Mouse (Mus musculus) CH12.LX (cell line): ENCODE results near the gene Pepd. TPM values are rescaled to one million over a fixed set of nuclear protein-coding genes. Genes with fewer than 3 reads are reported as not detected.

Experiments
- DNase-seq: peaks from one replicate; pipeline ENCODE4 v3.0.0-alpha.2; 2013; ENCODE audit errors: extremely low read depth
- H3K27ac ChIP-seq: 2 replicates; pipeline ENCODE4 v1.5.1; 2012; ENCODE audit warnings: low read depth, mild to moderate bottlenecking, control low read depth, moderate library complexity; ENCODE audit not compliant: insufficient read depth
- H3K27me3 ChIP-seq: replicated peaks from 2 replicates; pipeline ENCODE3; 2012; ENCODE audit warnings: inconsistent platforms
- H3K36me3 ChIP-seq, 2 experiments: replicated peaks in 1 of 2; 2 replicates each; pipeline versions ENCODE3 to v1.6.1; 2012; ENCODE audit warnings: inconsistent platforms in 1 of 2, low read length in 1 of 2, mild to moderate bottlenecking in 1 of 2, mixed read lengths in 1 of 2, moderate library complexity in 1 of 2; ENCODE audit not compliant: control insufficient read depth in 1 of 2, insufficient read depth in 1 of 2
- H3K4me1 ChIP-seq, 2 experiments: 2 replicates each; pipeline ENCODE4 v1.6.1; 2012; ENCODE audit warnings: inconsistent platforms in 1 of 2, moderate library complexity in 1 of 2; ENCODE audit not compliant: insufficient read depth in 2 of 2, control insufficient read depth in 1 of 2
- H3K4me2 ChIP-seq: 2 replicates; pipeline ENCODE4 v1.6.1; 2012; ENCODE audit warnings: low read depth, mild to moderate bottlenecking, control low read depth; ENCODE audit not compliant: poor library complexity, insufficient read depth, severe bottlenecking
- H3K4me3 ChIP-seq, 3 experiments: fragments of 150-350 bp in 1 of 3; sonication (generic) in 1 of 3; replicated peaks in 1 of 3; 2 replicates each; pipeline versions ENCODE3 to v1.5.1; 2011 to 2012; ENCODE audit warnings: low read depth in 2 of 3, low read length in 2 of 3, mild to moderate bottlenecking in 2 of 3, moderate library complexity in 2 of 3, control low read depth in 1 of 3, improper control_type of control experiment in 1 of 3, inconsistent platforms in 1 of 3, mixed read lengths in 1 of 3; ENCODE audit not compliant: poor library complexity in 1 of 3
- H3K79me2 ChIP-seq: replicated peaks from 2 replicates; pipeline ENCODE4 v1.6.1; 2012; ENCODE audit warnings: mild to moderate bottlenecking, moderate library complexity; ENCODE audit not compliant: control insufficient read depth, poor library complexity, insufficient read depth, severe bottlenecking; ENCODE audit errors: extremely low read depth
- H3K9ac ChIP-seq: 2 replicates; pipeline ENCODE4 v1.6.1; 2012; ENCODE audit warnings: low read depth, mild to moderate bottlenecking, control low read depth, moderate library complexity; ENCODE audit not compliant: insufficient read depth
- H3K9me3 ChIP-seq: replicated peaks from 2 replicates; pipeline ENCODE3; 2012; ENCODE audit warnings: low read length, inconsistent platforms, mixed read lengths
- CTCF ChIP-seq, 2 experiments: IDR thresholded peaks in 1 of 2; conservative IDR thresholded peaks in 1 of 2; 2 replicates each; pipeline ENCODE4 v1.5.1; 2011 to 2012; ENCODE audit warnings: low read depth in 2 of 2, low read length in 2 of 2, improper control_type of control experiment in 1 of 2, inconsistent platforms in 1 of 2, mild to moderate bottlenecking in 1 of 2, moderate library complexity in 1 of 2
- E2F4 ChIP-seq: IDR thresholded peaks from 2 replicates; pipeline ENCODE4 v1.6.1; 2011; ENCODE audit warnings: low read depth, low read length, improper control_type of control experiment; ENCODE audit not compliant: insufficient replicate concordance
- ELF1 ChIP-seq: IDR thresholded peaks from 2 replicates; pipeline ENCODE4 v1.6.1; 2014; ENCODE audit warnings: low read depth, mild to moderate bottlenecking, inconsistent platforms, low read length, improper control_type of control experiment
- EP300 ChIP-seq: IDR thresholded peaks from 2 replicates; pipeline ENCODE4 v1.6.1; 2011; ENCODE audit warnings: low read length, improper control_type of control experiment
- ETS1 ChIP-seq: conservative IDR thresholded peaks from 2 replicates; pipeline ENCODE4 v1.6.1; 2012; ENCODE audit warnings: low read depth, mild to moderate bottlenecking, inconsistent platforms, low read length, improper control_type of control experiment, moderate library complexity
- GABPA ChIP-seq: IDR thresholded peaks from 2 replicates; pipeline ENCODE4 v1.6.1; 2012; ENCODE audit warnings: low read depth, low read length, improper control_type of control experiment, inconsistent platforms; ENCODE audit not compliant: insufficient replicate concordance
- HCFC1 ChIP-seq: IDR thresholded peaks from 2 replicates; pipeline ENCODE4 v1.6.1; 2012; ENCODE audit warnings: low read depth, mild to moderate bottlenecking, inconsistent platforms, low read length, improper control_type of control experiment
- JUN ChIP-seq: IDR thresholded peaks from 2 replicates; pipeline ENCODE4 v1.6.1; 2011; ENCODE audit warnings: low read depth, mild to moderate bottlenecking, low read length, improper control_type of control experiment, moderate library complexity; ENCODE audit not compliant: insufficient read depth
- JUND ChIP-seq: conservative IDR thresholded peaks from 2 replicates; pipeline ENCODE4 v1.6.1; 2011; ENCODE audit warnings: low read depth, low read length, improper control_type of control experiment
- MAX ChIP-seq: IDR thresholded peaks from 2 replicates; pipeline ENCODE4 v1.6.1; 2011; ENCODE audit warnings: low read length, improper control_type of control experiment
- NELFE ChIP-seq: IDR thresholded peaks from 2 replicates; pipeline ENCODE4 v1.6.1; 2011; ENCODE audit warnings: low read depth, low read length, improper control_type of control experiment
- NRF1 ChIP-seq: IDR thresholded peaks from 2 replicates; pipeline ENCODE4 v1.6.1; 2014; ENCODE audit warnings: low read depth, mild to moderate bottlenecking, inconsistent platforms, low read length, improper control_type of control experiment, moderate library complexity
- POLR2AphosphoS2 ChIP-seq: IDR thresholded peaks from 2 replicates; pipeline ENCODE4 v1.6.1; 2011; ENCODE audit warnings: low read depth, low read length, improper control_type of control experiment
- RAD21 ChIP-seq: IDR thresholded peaks from 2 replicates; pipeline ENCODE4 v1.6.1; 2011; ENCODE audit warnings: low read depth, mild to moderate bottlenecking, low read length, improper control_type of control experiment, moderate library complexity
- SMC3 ChIP-seq: IDR thresholded peaks from 2 replicates; pipeline ENCODE4 v1.6.1; 2011; ENCODE audit warnings: low read depth, low read length, improper control_type of control experiment
- TBP ChIP-seq: conservative IDR thresholded peaks from 2 replicates; pipeline ENCODE4 v1.6.1; 2011; ENCODE audit warnings: low read depth, low read length, improper control_type of control experiment
- ZC3H11A ChIP-seq: IDR thresholded peaks from 2 replicates; pipeline ENCODE4 v1.6.1; 2012; ENCODE audit warnings: low read depth, mild to moderate bottlenecking, inconsistent platforms, low read length, improper control_type of control experiment
- ZKSCAN1 ChIP-seq: IDR thresholded peaks from 2 replicates; pipeline ENCODE4 v1.6.1; 2012; ENCODE audit warnings: low read depth, inconsistent platforms, low read length, improper control_type of control experiment, borderline replicate concordance
- ZMIZ1 ChIP-seq: IDR thresholded peaks from 2 replicates; pipeline ENCODE4 v1.6.1; 2012; ENCODE audit warnings: low read depth, mild to moderate bottlenecking, inconsistent platforms, low read length, improper control_type of control experiment
- ZNF384 ChIP-seq: IDR thresholded peaks from 2 replicates; pipeline ENCODE4 v1.6.1; 2012; ENCODE audit warnings: low read depth, low read length, improper control_type of control experiment, inconsistent platforms
- dilution Hi-C: fragments of 300-500 bp; cut with MboI; formaldehyde crosslinking; loops from 2 replicates; pipeline ENCODE4 v1.14.3; 2020; ENCODE audit warnings: low sequenced_read_pairs; ENCODE audit not compliant: extremely low pct_unique_long_range_greater_than_20kb, extremely low pct_ligation_motif_present
- in situ Hi-C: fragments of 300-500 bp; cut with MboI; formaldehyde crosslinking; loops from 3 replicates; pipeline ENCODE4 v1.14.3; 2019; ENCODE audit warnings: low sequenced_read_pairs, low pct_ligation_motif_present, low pct_unique_long_range_greater_than_20kb, mixed read lengths
- polyA plus RNA-seq: library from polyadenylated mRNA; unstranded; fragments of >175 nt; gene quantifications from 2 replicates; pipeline ENCODE4 v1.2.1, GENCODE M21; 2012; ENCODE audit warnings: low read depth; ENCODE audit not compliant: insufficient read length
- total RNA-seq, 2 experiments: library from RNA; depleted of rRNA; stranded (reverse); fragments of 300-350 nt in 1 of 2; fragments of >200 nt in 1 of 2; gene quantifications; 2 replicates each; pipeline ENCODE4 v1.2.3; 2012 to 2014

The Pepd gene
- total and polyA plus RNA-seq, 3 experiments, result 52.4 to 68.3 (median 53.5) TPM

GRCm38 (mm10) chr7:34995872-34996662, 83.9 kb downstream of the Pepd start:
- Histone ChIP-seq H3K4me3 (no peak overlapping the region), H3K9me3 (no peaks in the 10 kb centered on the region), H3K27ac (no peak overlapping the region), H3K9ac (no peak overlapping the region), H3K27me3 (no peaks in the 10 kb centered on the region), H3K79me2 (no peaks in the 10 kb centered on the region), H3K4me1 (peaks cover 0 to 8% of the 10 kb centered on the region in 2 experiments; a peak in 2 of 4 replicates), H3K36me3 (peaks cover 0 to 42% of the 10 kb centered on the region in 2 experiments), H3K4me2 (no peak overlapping the region)
- dilution Hi-C loops (no loop called here), in situ Hi-C loops (no loop called here)
- DNase-seq, result no peak
- TF ChIP-seq JUN (no peak), RAD21 (no peak), JUND (no peak), ZNF384 (no peak), ELF1 (no peak), HCFC1 (no peak), ETS1 (no peak), ZKSCAN1 (no peak), TBP (no peak), ZMIZ1 (no peak), GABPA (no peak), MAX (no peak), NELFE (no peak), POLR2AphosphoS2 (no peak), ZC3H11A (no peak), NRF1 (no peak), EP300 (no peak)

- dilution Hi-C loops, result no loop called here
- H3K27ac ChIP-seq, result no peak overlapping the region
Observed at GRCm38 (mm10) chr7:35000839-35001238, 88.7 kb downstream of the Pepd start.

More at GRCm38 (mm10) chr7:35000839-35001238, 88.7 kb downstream of the Pepd start:
- in situ Hi-C loops, result no loop called here
- Histone ChIP-seq H3K36me3 (peaks cover 0 to 42% of the 10 kb centered on the region in 2 experiments), H3K27me3 (no peaks in the 10 kb centered on the region), H3K4me3 (no peak overlapping the region), H3K4me1 (peaks cover 5 to 8% of the 10 kb centered on the region in 2 experiments; a peak in 3 of 4 replicates), H3K9ac (no peak overlapping the region), H3K79me2 (no peaks in the 10 kb centered on the region), H3K4me2 (no peak overlapping the region), H3K9me3 (no peaks in the 10 kb centered on the region)
- TF ChIP-seq E2F4, result no peak
- peak; percentile 81 to 89 for TF ChIP-seq CTCF (conservative IDR thresholded peaks at IDR 0.05 in 1 of 2, IDR thresholded peaks at IDR 0.05 in 1 of 2; ENCODE audit: low read depth in 2 of 2, low read length in 2 of 2)
- peak; percentile 80 for TF ChIP-seq SMC3
- TF ChIP-seq RAD21, result peak; percentile 71
- DNase-seq, result peak; percentile 52
